Mouse (Mus musculus) neural tube, embryonic 12.5 days (tissue): ENCODE results near the gene Tfpt. TPM values are rescaled to one million over a fixed set of nuclear protein-coding genes. Genes with fewer than 3 reads are reported as not detected.

Experiments
- microRNA-seq: library from miRNA; unstranded; fragments of <30 nt; microRNA quantifications from one replicate; pipeline ENCODE4, GENCODE M21; 2017
- polyA plus RNA-seq: library from polyadenylated mRNA; unstranded; fragments of >200 nt; fragmentation: Nextera tagmentation; extraction: Ambion mirVana; gene quantifications from 2 replicates; pipeline ENCODE4 v1.2.1, GENCODE M21; 2016

Tfpt gene
- polyA plus RNA-seq, 1 experiment from 2014 or later: 39.3 TPM

Small RNA genes within 50 kb of the gene (microRNA-seq; reads per million reads assigned to microRNA genes)
- not detected for gene Gm25100
- 1.7 reads per million for gene Mir3572

Other genes starting within 250 kb of the Tfpt start
- 7.1 and 8.2 TPM in 2 replicates for gene Cacng8, start 239.2 kb downstream of the Tfpt start, polyA plus RNA-seq
- gene Cacng6, start 205.7 kb downstream of the Tfpt start, polyA plus RNA-seq: 1.5 and 1.9 TPM in 2 replicates
- not detected in 2 replicates for gene Tarm1, start 127.3 kb downstream of the Tfpt start, polyA plus RNA-seq
- 0.24 and 0.29 TPM in 2 replicates for gene Oscar, start 13.8 kb downstream of the Tfpt start, polyA plus RNA-seq
- 368 and 375 TPM in 2 replicates for gene Ndufa3, start 12.6 kb downstream of the Tfpt start, polyA plus RNA-seq
- 126 TPM in 2 replicates for gene Prpf31, start 56 bp upstream of the Tfpt start, polyA plus RNA-seq
- 58.2 and 58.3 TPM in 2 replicates for gene Cnot3, start 15.3 kb upstream of the Tfpt start, polyA plus RNA-seq
- gene Leng1, start 35.9 kb upstream of the Tfpt start, polyA plus RNA-seq: 23.4 and 25.7 TPM in 2 replicates
- gene Tmc4, start 47.6 kb upstream of the Tfpt start, polyA plus RNA-seq: 3.2 and 4.0 TPM in 2 replicates
- gene Tsen34, start 62.9 kb upstream of the Tfpt start, polyA plus RNA-seq: 225 and 226 TPM in 2 replicates
- 44.3 and 47.5 TPM in 2 replicates for gene Mboat7, start 63.6 kb upstream of the Tfpt start, polyA plus RNA-seq
- gene Rps9, start 74.1 kb upstream of the Tfpt start, polyA plus RNA-seq: 989 and 1,067 TPM in 2 replicates
- 0.18 and 0.20 TPM in 2 replicates for gene Pirb, start 90.5 kb upstream of the Tfpt start, polyA plus RNA-seq
- not detected in 2 replicates for gene Gm15448, start 195.8 kb upstream of the Tfpt start, polyA plus RNA-seq
- not detected in 2 replicates for gene Pira2, start 215.1 kb upstream of the Tfpt start, polyA plus RNA-seq